Mouse (Mus musculus) CH12.LX (cell line): ENCODE results near the gene Pnpla6. TPM values are rescaled to one million over a fixed set of nuclear protein-coding genes. Genes with fewer than 3 reads are reported as not detected.

Source experiments
- DNase-seq: peaks from one replicate; pipeline ENCODE4 v3.0.0-alpha.2; 2013; ENCODE audit errors: extremely low read depth
- H3K27ac ChIP-seq: 2 replicates; pipeline ENCODE4 v1.5.1; 2012; ENCODE audit warnings: low read depth, mild to moderate bottlenecking, control low read depth, moderate library complexity; ENCODE audit not compliant: insufficient read depth
- H3K27me3 ChIP-seq: replicated peaks from 2 replicates; pipeline ENCODE3; 2012; ENCODE audit warnings: inconsistent platforms
- H3K36me3 ChIP-seq, 2 experiments: replicated peaks in 1 of 2; 2 replicates each; pipeline versions ENCODE3 to v1.6.1; 2012; ENCODE audit warnings: inconsistent platforms in 1 of 2, low read length in 1 of 2, mild to moderate bottlenecking in 1 of 2, mixed read lengths in 1 of 2, moderate library complexity in 1 of 2; ENCODE audit not compliant: control insufficient read depth in 1 of 2, insufficient read depth in 1 of 2
- H3K4me1 ChIP-seq, 2 experiments: 2 replicates each; pipeline ENCODE4 v1.6.1; 2012; ENCODE audit warnings: inconsistent platforms in 1 of 2, moderate library complexity in 1 of 2; ENCODE audit not compliant: insufficient read depth in 2 of 2, control insufficient read depth in 1 of 2
- H3K4me2 ChIP-seq: 2 replicates; pipeline ENCODE4 v1.6.1; 2012; ENCODE audit warnings: low read depth, mild to moderate bottlenecking, control low read depth; ENCODE audit not compliant: poor library complexity, insufficient read depth, severe bottlenecking
- H3K4me3 ChIP-seq, 3 experiments: fragments of 150-350 bp in 1 of 3; sonication (generic) in 1 of 3; replicated peaks in 1 of 3; 2 replicates each; pipeline versions ENCODE3 to v1.5.1; 2011 to 2012; ENCODE audit warnings: low read depth in 2 of 3, low read length in 2 of 3, mild to moderate bottlenecking in 2 of 3, moderate library complexity in 2 of 3, control low read depth in 1 of 3, improper control_type of control experiment in 1 of 3, inconsistent platforms in 1 of 3, mixed read lengths in 1 of 3; ENCODE audit not compliant: poor library complexity in 1 of 3
- H3K79me2 ChIP-seq: replicated peaks from 2 replicates; pipeline ENCODE4 v1.6.1; 2012; ENCODE audit warnings: mild to moderate bottlenecking, moderate library complexity; ENCODE audit not compliant: control insufficient read depth, poor library complexity, insufficient read depth, severe bottlenecking; ENCODE audit errors: extremely low read depth
- H3K9ac ChIP-seq: 2 replicates; pipeline ENCODE4 v1.6.1; 2012; ENCODE audit warnings: low read depth, mild to moderate bottlenecking, control low read depth, moderate library complexity; ENCODE audit not compliant: insufficient read depth
- H3K9me3 ChIP-seq: replicated peaks from 2 replicates; pipeline ENCODE3; 2012; ENCODE audit warnings: low read length, inconsistent platforms, mixed read lengths
- CTCF ChIP-seq, 2 experiments: IDR thresholded peaks in 1 of 2; conservative IDR thresholded peaks in 1 of 2; 2 replicates each; pipeline ENCODE4 v1.5.1; 2011 to 2012; ENCODE audit warnings: low read depth in 2 of 2, low read length in 2 of 2, improper control_type of control experiment in 1 of 2, inconsistent platforms in 1 of 2, mild to moderate bottlenecking in 1 of 2, moderate library complexity in 1 of 2
- ETS1 ChIP-seq: conservative IDR thresholded peaks from 2 replicates; pipeline ENCODE4 v1.6.1; 2012; ENCODE audit warnings: low read depth, mild to moderate bottlenecking, inconsistent platforms, low read length, improper control_type of control experiment, moderate library complexity
- HCFC1 ChIP-seq: IDR thresholded peaks from 2 replicates; pipeline ENCODE4 v1.6.1; 2012; ENCODE audit warnings: low read depth, mild to moderate bottlenecking, inconsistent platforms, low read length, improper control_type of control experiment
- KAT2A ChIP-seq: IDR thresholded peaks from 2 replicates; pipeline ENCODE4 v1.6.1; 2012; ENCODE audit warnings: low read length, improper control_type of control experiment, inconsistent platforms; ENCODE audit not compliant: insufficient replicate concordance
- MAFK ChIP-seq: IDR thresholded peaks from 2 replicates; pipeline ENCODE4 v1.6.1; 2011; ENCODE audit warnings: low read length, improper control_type of control experiment; ENCODE audit not compliant: insufficient replicate concordance
- MAX ChIP-seq: IDR thresholded peaks from 2 replicates; pipeline ENCODE4 v1.6.1; 2011; ENCODE audit warnings: low read length, improper control_type of control experiment
- MAZ ChIP-seq: IDR thresholded peaks from 2 replicates; pipeline ENCODE4 v1.6.1; 2012; ENCODE audit warnings: low read depth, mild to moderate bottlenecking, inconsistent platforms, low read length, improper control_type of control experiment, moderate library complexity
- MYC ChIP-seq: IDR thresholded peaks from 2 replicates; pipeline ENCODE4 v1.6.1; 2011; ENCODE audit warnings: low read depth, mild to moderate bottlenecking, improper control_type of control experiment, low read length
- NELFE ChIP-seq: IDR thresholded peaks from 2 replicates; pipeline ENCODE4 v1.6.1; 2011; ENCODE audit warnings: low read depth, low read length, improper control_type of control experiment
- PAX5 ChIP-seq: IDR thresholded peaks from 2 replicates; pipeline ENCODE4 v1.6.1; 2012; ENCODE audit warnings: low read length, inconsistent platforms, mixed read lengths
- POLR2AphosphoS2 ChIP-seq: IDR thresholded peaks from 2 replicates; pipeline ENCODE4 v1.6.1; 2011; ENCODE audit warnings: low read depth, low read length, improper control_type of control experiment
- RAD21 ChIP-seq: IDR thresholded peaks from 2 replicates; pipeline ENCODE4 v1.6.1; 2011; ENCODE audit warnings: low read depth, mild to moderate bottlenecking, low read length, improper control_type of control experiment, moderate library complexity
- RCOR1 ChIP-seq: conservative IDR thresholded peaks from 2 replicates; pipeline ENCODE4 v1.6.1; 2012; ENCODE audit warnings: low read depth, mild to moderate bottlenecking, inconsistent platforms, low read length, improper control_type of control experiment
- USF2 ChIP-seq: conservative IDR thresholded peaks from 2 replicates; pipeline ENCODE4 v1.6.1; 2011; ENCODE audit warnings: low read depth, low read length, improper control_type of control experiment
- ZC3H11A ChIP-seq: IDR thresholded peaks from 2 replicates; pipeline ENCODE4 v1.6.1; 2012; ENCODE audit warnings: low read depth, mild to moderate bottlenecking, inconsistent platforms, low read length, improper control_type of control experiment
- dilution Hi-C: fragments of 300-500 bp; cut with MboI; formaldehyde crosslinking; loops from 2 replicates; pipeline ENCODE4 v1.14.3; 2020; ENCODE audit warnings: low sequenced_read_pairs; ENCODE audit not compliant: extremely low pct_unique_long_range_greater_than_20kb, extremely low pct_ligation_motif_present
- in situ Hi-C: fragments of 300-500 bp; cut with MboI; formaldehyde crosslinking; loops from 3 replicates; pipeline ENCODE4 v1.14.3; 2019; ENCODE audit warnings: low sequenced_read_pairs, low pct_ligation_motif_present, low pct_unique_long_range_greater_than_20kb, mixed read lengths
- polyA plus RNA-seq: library from polyadenylated mRNA; unstranded; fragments of >175 nt; gene quantifications from 2 replicates; pipeline ENCODE4 v1.2.1, GENCODE M21; 2012; ENCODE audit warnings: low read depth; ENCODE audit not compliant: insufficient read length
- total RNA-seq, 2 experiments: library from RNA; depleted of rRNA; stranded (reverse); fragments of 300-350 nt in 1 of 2; fragments of >200 nt in 1 of 2; gene quantifications; 2 replicates each; pipeline ENCODE4 v1.2.3; 2012 to 2014

The Pnpla6 gene
- total and polyA plus RNA-seq, 3 experiments: 12.5 to 39.8 (median 29.6) TPM

DNA sequence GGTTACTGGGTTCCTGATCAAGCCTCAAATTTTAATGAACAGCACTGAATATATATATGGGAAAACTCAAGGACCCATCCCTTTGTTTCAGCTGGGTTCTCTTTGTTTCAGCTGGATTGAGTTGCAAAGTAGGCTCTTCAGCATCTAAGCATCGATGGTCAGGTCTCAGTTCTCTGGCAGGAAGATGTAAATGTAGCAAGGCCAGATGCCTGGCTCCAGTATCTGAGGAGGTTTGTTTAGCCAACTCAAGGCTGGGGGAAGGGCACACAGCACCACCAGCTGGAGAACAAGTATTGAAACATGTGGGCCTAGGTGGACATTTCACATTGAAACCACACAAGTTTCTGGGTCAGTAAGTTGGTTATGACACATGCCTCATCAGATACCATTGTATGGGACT, 37.1 kb downstream of the Pnpla6 start:
- Histone ChIP-seq H3K4me1 (no peaks in the 10 kb centered on the region), H3K4me3 (no peak overlapping the region), H3K9me3 (no peaks in the 10 kb centered on the region), H3K79me2 (no peaks in the 10 kb centered on the region; the same call in 1 of the 2 replicates), H3K4me2 (no peak overlapping the region), H3K9ac (no peak overlapping the region), H3K27me3 (no peaks in the 10 kb centered on the region), H3K36me3 (peaks cover 0 to 7% of the 10 kb centered on the region in 2 experiments), H3K27ac (no peak overlapping the region)
- in situ Hi-C loops: no loop called here
- DNase-seq: no peak
- no peak for TF ChIP-seq PAX5
- TF ChIP-seq CTCF (conservative IDR thresholded peaks at IDR 0.05 in 1 of 2, IDR thresholded peaks at IDR 0.05 in 1 of 2; ENCODE audit: low read depth in 2 of 2, low read length in 2 of 2): peak in 1 of 2 experiments; percentile 14; a peak in 1 of 4 replicates
- dilution Hi-C loops: no loop called here

DNA sequence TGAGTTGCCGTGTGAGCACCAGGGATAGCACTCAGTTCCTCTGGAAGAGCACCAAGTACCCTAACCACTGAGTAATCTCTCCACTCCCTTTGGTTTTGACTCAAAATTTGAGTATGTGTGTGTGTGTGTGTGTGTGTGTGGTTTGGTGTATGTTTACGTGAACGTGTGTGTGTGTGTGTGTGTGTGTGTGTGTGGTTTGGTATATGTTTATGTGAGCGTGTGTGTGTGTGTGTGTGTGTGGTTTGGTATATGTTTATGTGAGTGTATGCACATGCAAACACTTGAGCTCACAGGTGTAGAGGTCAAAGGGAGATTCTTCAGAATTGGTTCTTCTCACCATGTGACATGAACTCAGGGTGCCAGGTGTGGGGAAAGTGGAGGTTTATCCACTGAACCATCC, 40.9 kb downstream of the Pnpla6 start:
- Histone ChIP-seq H3K4me3 (no peak overlapping the region), H3K9ac (no peak overlapping the region), H3K4me1 (no peaks in the 10 kb centered on the region), H3K27ac (no peak overlapping the region), H3K4me2 (no peak overlapping the region), H3K79me2 (no peaks in the 10 kb centered on the region; the same call in 1 of the 2 replicates), H3K9me3 (no peaks in the 10 kb centered on the region), H3K27me3 (peaks cover 3% of the 10 kb centered on the region), H3K36me3 (peaks cover 0 to 6% of the 10 kb centered on the region in 2 experiments)
- no peak for DNase-seq
- in situ Hi-C loops (no loop called here), dilution Hi-C loops (no loop called here)
- TF ChIP-seq ZC3H11A (no peak), POLR2AphosphoS2 (no peak), ETS1 (no peak), USF2 (no peak), RAD21 (no peak), NELFE (no peak), MAFK (no peak), MAZ (no peak), HCFC1 (no peak), MYC (no peak), RCOR1 (no peak), MAX (no peak), KAT2A (no peak)
